26 mouse cellular contexts compared by ENCODE assay signal in the genomic region with DNA sequence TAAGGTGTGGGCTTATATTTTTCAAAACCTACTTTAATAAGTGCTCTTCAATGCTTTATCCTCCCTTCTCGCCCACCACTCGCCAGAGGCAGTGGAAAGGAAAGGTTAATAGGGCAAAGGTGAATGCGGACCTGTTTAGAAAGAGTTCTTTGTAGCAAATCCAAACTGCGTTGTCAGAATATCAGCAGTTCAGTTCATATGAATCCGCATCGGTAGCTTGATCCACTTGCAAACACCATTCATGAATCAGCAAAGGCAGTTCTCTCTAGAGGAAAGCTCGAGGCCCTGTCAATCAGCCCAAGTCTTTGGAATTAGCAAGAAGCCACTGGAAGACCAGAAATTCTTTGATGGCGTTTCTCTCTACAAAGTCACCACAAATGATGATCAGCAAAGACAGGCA. TPM values are rescaled to one million over a fixed set of nuclear protein-coding genes. Genes with fewer than 3 reads are reported as not detected.
"Had no signal": no experiment of that assay in that cellular context is flagged by ENCODE, and none has a peak within 500 bp of the region (broad histone marks: within the 10 kb centered on the region; RNA-seq: fewer than 3 reads in every experiment).

No protein-coding gene starts in this region.

- H3K27ac ChIP-seq: limb, embryonic 10.5 days; limb, embryonic 13.5 days; liver, embryonic 14.5 days; macrophage; midbrain, embryonic 12.5 days; neural tube, embryonic 13.5 days; stomach, embryonic 15.5 days had no signal

- DNase-seq: kidney, adult 18-20 months; kidney, adult 9 months; kidney, postnatal 14 days; kidney, postnatal 4 days; layer of hippocampus, adult 9-11 months; liver, postnatal 0 days; lung, embryonic 14.5 days; retina, postnatal 1 day; right cerebral cortex, postnatal 25 days; spleen, adult 18-20 months; thymus, postnatal 25 days had no signal

- H3K4me3 ChIP-seq: limb, embryonic 10.5 days; limb, embryonic 13.5 days; midbrain, embryonic 12.5 days; myocyte; neural tube, embryonic 13.5 days; stomach, embryonic 15.5 days had no signal

RNA-seq across cellular contexts. Expression of gene Nat8, which starts 6.8 kb away (rescaled TPM):
- total RNA-seq: megakaryocyte, adult 5-6 weeks; monocyte, adult 5-6 weeks; neutrophil, adult 5-6 weeks had no signal
- polyA plus RNA-seq: limb, embryonic 10.5 days; limb, embryonic 13.5 days; liver, embryonic 11.5 days; liver, postnatal 0 days; lung, embryonic 14.5 days; lung, postnatal 0 days; macrophage; midbrain, embryonic 12.5 days; myocyte; neural tube, embryonic 13.5 days; thymus, postnatal 0 days had no signal

RNA-seq across cellular contexts. Expression of gene Nat8f5, which starts 17.9 kb away (rescaled TPM):
- total RNA-seq: megakaryocyte, adult 5-6 weeks; monocyte, adult 5-6 weeks; neutrophil, adult 5-6 weeks had no signal
- polyA plus RNA-seq: limb, embryonic 10.5 days; limb, embryonic 13.5 days; liver, embryonic 11.5 days; liver, embryonic 14.5 days; liver, postnatal 0 days; lung, embryonic 14.5 days; lung, postnatal 0 days; macrophage; midbrain, embryonic 12.5 days; myocyte; stomach, embryonic 15.5 days; thymus, postnatal 0 days had no signal

RNA-seq across cellular contexts. Expression of gene Nat8f6, which starts 17.9 kb away (rescaled TPM):
- total RNA-seq: megakaryocyte, adult 5-6 weeks; monocyte, adult 5-6 weeks; neutrophil, adult 5-6 weeks had no signal
- polyA plus RNA-seq: limb, embryonic 10.5 days; limb, embryonic 13.5 days; liver, embryonic 11.5 days; liver, embryonic 14.5 days; liver, postnatal 0 days; lung, embryonic 14.5 days; lung, postnatal 0 days; macrophage; midbrain, embryonic 12.5 days; midbrain, embryonic 16.5 days; myocyte; neural tube, embryonic 13.5 days; stomach, embryonic 15.5 days; thymus, postnatal 0 days had no signal

RNA-seq across cellular contexts. Expression of gene Nat8f2, which starts 30.3 kb away (rescaled TPM):
- total RNA-seq: megakaryocyte, adult 5-6 weeks; monocyte, adult 5-6 weeks; neutrophil, adult 5-6 weeks had no signal
- polyA plus RNA-seq: limb, embryonic 10.5 days; limb, embryonic 13.5 days; liver, embryonic 11.5 days; liver, embryonic 14.5 days; lung, embryonic 14.5 days; lung, postnatal 0 days; macrophage; midbrain, embryonic 12.5 days; myocyte; neural tube, embryonic 13.5 days had no signal
